Mouse (Mus musculus): ENCODE results near the gene Pou2f3.

Gene Pou2f3

DNA sequence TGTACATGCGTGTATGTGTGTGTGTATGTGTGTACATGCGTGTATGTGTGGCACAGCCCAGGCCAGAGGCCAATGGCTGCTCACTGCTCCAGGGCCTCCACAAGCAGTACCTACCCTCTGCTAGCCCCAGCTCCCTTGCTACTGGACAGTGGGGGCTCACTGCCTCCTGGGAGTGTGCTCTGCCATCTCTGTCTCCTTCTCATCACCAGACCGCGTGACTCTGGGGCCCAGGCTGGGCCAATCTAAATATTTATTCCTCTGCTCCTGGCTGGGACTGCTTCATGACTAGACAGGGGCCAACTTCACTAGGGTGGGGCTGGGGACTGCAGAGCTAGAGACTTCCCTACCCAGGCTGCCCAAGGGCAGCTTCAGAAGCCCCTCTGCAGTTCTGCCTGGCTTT, 21.6 kb upstream of the Pou2f3 start:
- DNase-seq (ENCODE audit: low spot score): no peak

GRCm38 (mm10) chr9:43230886-43231285, 20.7 kb upstream of the Pou2f3 start:
- DNase-seq (ENCODE audit: low spot score): no peak

GRCm38 (mm10) chr9:43229962-43230361, 19.8 kb upstream of the Pou2f3 start:
- no peak for DNase-seq (ENCODE audit: low spot score)

DNA sequence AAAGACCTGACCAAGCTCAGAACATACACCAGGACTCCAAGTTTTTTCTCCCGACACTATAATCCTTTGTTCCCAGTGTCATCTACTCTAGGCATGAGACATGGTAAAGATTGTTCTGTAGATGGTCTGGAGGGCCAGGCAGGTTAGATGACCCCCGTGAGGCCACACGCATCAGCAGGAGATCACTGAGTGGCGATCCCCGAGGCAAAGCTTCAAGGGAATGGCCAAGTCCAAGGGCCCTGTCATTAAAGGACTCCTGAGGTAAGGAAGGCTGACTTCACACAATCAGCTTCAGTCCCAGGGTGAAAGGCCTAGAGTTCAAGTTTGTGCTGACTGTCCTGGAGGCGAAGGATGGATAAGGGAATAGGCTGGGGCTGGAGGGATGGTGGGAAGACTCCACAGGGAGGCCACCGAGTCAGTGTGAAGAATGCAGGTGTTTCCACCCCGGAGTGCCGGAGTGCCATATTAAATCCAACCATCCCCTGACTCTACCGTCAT, 19.3 kb upstream of the Pou2f3 start:
- no peak for DNase-seq (ENCODE audit: low spot score)

DNA sequence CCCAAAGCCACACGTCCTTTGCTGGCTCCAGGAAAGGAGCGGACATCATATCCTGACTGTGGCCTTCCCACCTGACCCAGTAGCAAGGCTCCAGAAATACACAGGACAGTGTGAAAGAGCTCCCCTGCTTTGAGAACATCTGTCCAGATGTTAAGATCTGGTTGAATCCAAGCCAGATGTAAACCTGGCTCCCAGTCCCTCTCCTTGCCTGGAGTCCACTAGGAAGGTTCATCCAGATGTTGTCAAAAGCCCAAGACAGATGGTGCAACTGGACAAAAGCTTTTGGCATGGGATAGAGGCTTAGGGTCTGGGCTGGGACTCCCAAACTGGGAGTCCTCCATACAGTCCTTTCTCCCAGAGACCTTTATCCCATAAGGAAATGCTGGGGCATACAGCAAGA, 18.6 kb upstream of the Pou2f3 start:
- no peak for DNase-seq (ENCODE audit: low spot score)

- no peak for DNase-seq (ENCODE audit: low spot score)
These were observed 17.5 kb upstream of the Pou2f3 start for GRCm38 (mm10) chr9:43227626-43228025.

GRCm38 (mm10) chr9:43226573-43227160, 16.5 kb upstream of the Pou2f3 start:
- DNase-seq (ENCODE audit: low spot score): no peak

- no peak for DNase-seq (ENCODE audit: low spot score)
These were observed 15.3 kb upstream of the Pou2f3 start for GRCm38 (mm10) chr9:43225481-43225880.

DNA sequence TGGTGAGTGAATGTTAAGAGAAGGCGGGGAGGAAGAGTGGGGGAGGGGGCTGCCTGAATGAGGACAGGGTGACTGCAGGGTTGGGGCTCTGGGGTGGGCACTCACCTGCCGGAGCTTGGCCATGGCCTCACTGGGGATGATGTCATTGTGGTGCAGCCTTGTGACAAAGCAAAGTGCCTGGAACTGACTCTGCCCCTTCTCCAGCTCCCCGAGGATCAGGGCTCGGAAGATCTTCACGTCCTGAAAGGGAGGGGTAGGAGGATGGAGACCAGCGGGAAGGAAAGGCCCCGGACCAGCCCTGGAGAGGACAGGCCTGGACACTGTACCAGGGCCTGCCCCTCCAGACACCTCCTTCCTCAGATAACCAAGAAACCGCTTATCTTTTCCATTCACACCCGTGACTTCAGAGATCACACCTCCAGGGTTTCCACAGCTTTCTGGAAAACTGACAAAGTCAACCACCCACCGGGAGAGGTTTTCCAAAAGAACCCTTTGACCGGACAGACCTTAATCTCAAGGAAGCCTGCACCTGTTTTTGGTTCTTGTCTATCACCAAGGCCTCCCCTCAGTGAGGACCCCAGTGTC, 14.7 kb upstream of the Pou2f3 start:
- no peak for DNase-seq (ENCODE audit: low spot score)

DNA sequence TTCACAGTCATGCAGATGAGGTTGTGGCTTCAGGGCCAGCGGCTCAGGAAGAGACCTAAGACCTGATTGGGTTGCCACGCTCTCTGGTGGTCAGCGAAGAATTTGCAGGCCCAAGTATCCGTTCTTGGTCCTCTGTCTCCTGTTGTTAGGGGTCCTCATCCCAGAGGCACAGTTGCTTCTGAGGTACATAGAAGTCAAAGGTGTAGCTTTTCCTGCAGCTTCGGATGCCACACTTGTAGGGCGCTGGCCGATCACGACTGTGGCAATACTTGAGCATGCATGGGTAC, 12.2 kb upstream of the Pou2f3 start:
- peak; percentile 69 for DNase-seq (ENCODE audit: low spot score)

DNA sequence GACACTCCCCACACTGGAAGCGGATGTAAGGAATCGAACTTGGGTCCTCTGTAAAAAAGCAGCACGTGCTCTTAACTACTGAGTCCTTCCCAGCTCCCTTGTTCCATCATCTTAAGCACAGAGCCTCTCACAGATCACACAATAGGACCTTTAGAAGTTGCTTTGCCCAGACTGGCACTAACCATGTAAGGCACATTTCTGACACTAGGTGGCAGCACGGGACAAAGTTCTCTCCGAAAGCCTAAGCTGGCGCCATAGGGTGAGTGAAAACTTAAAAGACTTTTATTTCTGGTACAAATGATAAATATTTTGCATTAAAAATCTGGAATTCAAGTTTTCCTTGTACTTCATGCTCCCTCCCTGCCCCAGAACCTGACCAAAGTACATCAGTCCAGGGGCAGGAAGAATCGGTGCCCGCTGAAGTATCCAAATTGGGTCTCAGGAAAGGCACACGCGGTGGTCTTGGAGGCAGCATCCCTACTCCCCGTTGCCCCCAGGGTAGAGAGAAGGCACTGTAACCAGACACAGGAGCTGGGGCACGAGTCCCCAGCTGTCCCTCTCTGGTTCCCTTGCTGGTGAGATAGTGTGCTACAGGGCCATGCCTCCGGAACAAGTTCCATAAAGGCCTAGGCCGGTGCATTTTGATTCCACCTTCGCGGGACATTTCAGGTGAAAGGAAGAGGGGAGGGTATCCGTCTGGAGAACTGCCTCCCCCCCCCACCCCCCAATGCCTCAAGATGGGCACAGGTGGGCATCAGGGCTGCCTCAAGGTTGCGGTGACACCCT, 11.7 kb upstream of the Pou2f3 start:
- peak; percentile 96 for DNase-seq (ENCODE audit: low spot score)

GRCm38 (mm10) chr9:43210771-43211450, 742 bp upstream of the Pou2f3 start:
- DNase-seq (ENCODE audit: low spot score): peak; percentile 92

DNA sequence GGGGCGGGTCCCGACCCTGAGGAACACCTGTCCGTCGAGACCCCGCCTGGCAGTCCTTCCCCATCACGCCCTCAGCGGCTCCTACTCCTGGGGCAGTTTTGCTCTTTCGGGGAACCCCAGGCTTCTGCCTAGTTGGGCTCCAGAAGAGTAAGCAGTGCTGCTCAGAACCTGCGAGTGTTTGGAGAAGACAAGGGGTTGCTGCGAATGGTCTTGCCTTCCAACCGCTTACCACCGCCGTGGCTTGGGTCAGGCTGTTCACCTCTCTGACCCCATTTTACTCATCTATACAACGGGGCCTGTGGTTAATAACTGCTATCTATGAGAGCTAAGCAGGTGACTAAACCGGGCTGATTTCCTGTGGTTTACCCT, 4.2 kb downstream of the Pou2f3 start:
- DNase-seq (ENCODE audit: low spot score): no peak

- no peak for DNase-seq (ENCODE audit: low spot score)
These were observed 4.7 kb downstream of the Pou2f3 start for GRCm38 (mm10) chr9:43205343-43206021.

GRCm38 (mm10) chr9:43200212-43200611, 10.0 kb downstream of the Pou2f3 start:
- no peak for DNase-seq (ENCODE audit: low spot score)

DNA sequence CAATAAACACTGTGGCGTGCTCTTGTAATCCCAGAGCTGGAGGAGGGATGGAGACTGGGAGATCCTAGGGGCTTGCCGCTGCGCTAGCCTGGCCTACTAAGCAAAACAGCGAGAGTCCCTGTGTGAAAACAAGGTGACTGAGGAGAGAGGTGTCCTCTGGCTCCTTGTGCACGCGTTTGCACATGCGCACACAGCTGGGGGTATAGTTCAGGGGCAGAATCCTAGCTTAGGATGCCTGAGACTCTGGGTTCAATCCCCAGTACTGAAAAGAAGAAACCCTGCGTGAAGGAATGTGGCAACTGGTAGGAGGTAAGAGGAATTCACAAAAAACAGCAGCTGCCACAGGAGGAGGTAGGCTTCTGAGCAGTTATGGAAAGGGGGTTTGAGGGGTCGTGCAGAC, 16.2 kb downstream of the Pou2f3 start:
- no peak for DNase-seq (ENCODE audit: low spot score)

DNA sequence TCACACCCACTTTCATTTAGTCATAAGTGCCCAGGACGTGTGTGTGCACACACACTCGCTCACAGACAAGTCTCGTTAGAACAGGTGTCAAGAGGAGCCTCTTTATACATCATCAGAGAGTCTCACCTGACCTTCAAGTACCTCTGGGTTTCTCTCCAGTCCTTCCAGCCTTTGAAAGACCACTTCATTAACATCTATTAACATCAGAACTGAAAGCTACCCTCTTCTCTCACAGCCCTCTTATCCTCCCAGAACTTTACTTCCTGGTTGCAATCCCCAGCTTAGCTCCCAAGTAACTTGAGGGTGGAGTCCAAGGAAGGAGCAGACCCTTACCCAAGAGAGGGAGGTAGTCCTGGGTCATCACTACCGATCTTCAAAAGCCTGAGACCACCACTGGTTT, 18.6 kb downstream of the Pou2f3 start:
- DNase-seq (ENCODE audit: low spot score): no peak

GRCm38 (mm10) chr9:43189021-43189356, 21.2 kb downstream of the Pou2f3 start:
- DNase-seq (ENCODE audit: low spot score): no peak

GRCm38 (mm10) chr9:43188309-43189020, 21.7 kb downstream of the Pou2f3 start:
- DNase-seq (ENCODE audit: low spot score): no peak

DNA sequence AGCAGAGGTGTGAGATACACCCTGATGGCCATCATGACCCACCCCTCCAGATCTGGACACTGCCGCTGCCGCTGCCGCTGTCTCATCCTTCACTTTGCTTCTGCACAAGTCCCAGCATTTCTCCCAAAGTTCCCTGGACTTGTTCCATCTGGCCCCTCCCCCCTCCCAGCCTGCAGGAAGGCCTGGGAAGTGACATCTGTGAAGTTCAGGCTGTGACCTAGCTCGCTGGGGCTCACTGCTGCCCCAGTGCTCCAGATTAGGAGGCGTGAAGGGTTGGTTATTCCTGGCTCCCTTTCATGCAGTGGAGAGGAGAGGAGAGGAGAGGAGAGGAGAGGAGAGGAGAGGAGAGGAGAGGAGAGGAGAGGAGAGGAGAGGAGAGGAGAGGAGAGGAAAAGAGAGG, 30.6 kb downstream of the Pou2f3 start:
- DNase-seq (ENCODE audit: low spot score): peak; percentile 9

DNA sequence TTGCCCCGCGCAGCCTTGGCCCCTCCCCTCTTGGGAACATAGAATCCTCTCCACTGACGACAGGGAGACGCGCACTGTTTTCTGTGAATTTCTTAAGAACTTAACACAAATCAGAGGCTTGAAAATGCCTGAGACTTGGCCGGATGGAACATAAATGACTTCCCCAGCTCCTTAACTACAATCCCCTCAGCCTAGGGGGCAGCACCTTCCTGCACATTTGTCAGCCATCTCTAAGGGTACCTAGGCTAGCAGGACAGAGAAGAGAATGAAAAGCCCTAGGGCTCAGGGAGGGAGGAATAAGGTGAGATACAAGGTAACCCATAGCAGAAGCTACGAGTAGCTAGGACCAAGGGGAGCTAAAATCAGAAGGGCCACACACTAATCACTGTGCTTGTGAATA, 32.0 kb downstream of the Pou2f3 start:
- peak; percentile 8 for DNase-seq (ENCODE audit: low spot score)

DNA sequence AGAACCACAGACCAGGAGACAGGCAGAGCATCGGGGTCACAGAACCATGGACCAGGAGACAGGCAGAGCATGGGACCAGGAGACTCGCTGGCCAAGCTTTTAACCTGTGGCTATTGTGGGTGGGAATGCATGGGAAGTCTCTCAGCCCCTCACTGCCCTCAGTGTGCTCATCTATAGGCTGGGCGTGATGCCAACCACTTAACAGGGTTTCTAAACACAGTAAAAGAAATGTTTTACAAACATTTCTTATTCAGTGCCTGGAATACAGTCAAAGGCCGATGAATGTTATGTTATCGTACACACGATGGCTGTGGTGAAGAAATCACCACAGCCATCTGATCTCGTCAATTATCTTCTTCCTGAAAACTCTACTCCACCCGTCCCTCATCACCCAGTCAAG, 43.1 kb downstream of the Pou2f3 start:
- no peak for DNase-seq (ENCODE audit: low spot score)

Data from embryo, embryonic 10.5 days (tissue).